Mouse (Mus musculus) testis, adult 2 months (tissue): Measurements from ENCODE around the gene Ctla2a.
"Not testable (repeated sequence)": the region's sequence is repeated elsewhere in the genome, so short reads cannot be mapped to it uniquely, and the experiment has no call there.

Experiments used
- CTCF ChIP-seq: fragments of 200-500 bp; IDR thresholded peaks from 2 replicates; pipeline ENCODE4 v1.5.1; 2012; ENCODE audit warnings: low read depth, mild to moderate bottlenecking, inconsistent platforms, low read length, moderate library complexity; ENCODE audit not compliant: control insufficient read depth, insufficient read depth, insufficient replicate concordance
- POLR2A ChIP-seq: fragments of 200-500 bp; IDR thresholded peaks from 2 replicates; pipeline ENCODE4 v1.6.1; 2012; ENCODE audit warnings: low read depth, mild to moderate bottlenecking, inconsistent platforms, low read length, moderate library complexity; ENCODE audit not compliant: control insufficient read depth

DNA sequence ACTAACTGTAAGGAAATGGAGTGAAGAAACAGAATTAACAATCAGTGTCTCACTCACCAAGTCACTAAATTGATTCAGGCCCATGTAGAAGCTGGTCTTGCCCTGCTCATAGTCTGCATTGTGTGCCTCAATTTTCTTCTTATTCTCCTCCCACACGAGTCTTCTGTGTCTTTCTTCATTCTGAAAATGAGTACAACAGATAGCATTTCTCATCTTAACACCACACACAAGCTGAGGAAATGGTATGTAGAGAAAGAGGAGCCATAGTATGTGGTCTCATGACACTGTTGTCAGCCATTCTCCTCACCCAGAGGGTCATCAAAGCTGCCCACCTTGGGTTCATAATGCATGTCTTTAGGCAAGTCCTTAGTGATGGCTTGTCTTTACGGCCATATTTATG is 935 bp downstream of the Ctla2a start, which contains the start of gene Gm49393:
- TF ChIP-seq CTCF, POLR2A: not testable (repeated sequence)
